Mouse (Mus musculus): ENCODE measurements around the gene Ppara. TPM values are rescaled to one million over a fixed set of nuclear protein-coding genes. Genes with fewer than 3 reads are reported as not detected.

The Ppara gene
- polyA plus RNA-seq, 1 experiment from 2014 or later, result 0.75 TPM

GRCm38 (mm10) chr15:85707458-85708030 is 27.2 kb upstream of the Ppara start:
- Histone ChIP-seq H3K27me3 (replicated peaks; ENCODE audit: low read depth, poor library complexity, severe bottlenecking) (peaks cover 68% of the 10 kb centered on the region), H3K36me3 (replicated peaks) (no peaks in the 10 kb centered on the region), H3K4me1 (peaks cover 15% of the 10 kb centered on the region), H3K9me3 (no peaks in the 10 kb centered on the region), H3K4me3 (no peak overlapping the region), H3K27ac (replicated peaks) (no peak overlapping the region)
- DNase-seq (ENCODE audit: low spot score), result no peak
- 87% methylated on average over 7 of the region's 7 CpGs for WGBS

- Histone ChIP-seq H3K27me3 (replicated peaks; ENCODE audit: low read depth, poor library complexity, severe bottlenecking) (peaks cover 69% of the 10 kb centered on the region), H3K9me3 (no peaks in the 10 kb centered on the region), H3K36me3 (replicated peaks) (no peaks in the 10 kb centered on the region), H3K4me1 (peaks cover 13% of the 10 kb centered on the region), H3K27ac (replicated peaks) (no peak overlapping the region), H3K4me3 (no peak overlapping the region)
- WGBS, result 86% methylated on average over 2 of the region's 2 CpGs
- no peak for DNase-seq (ENCODE audit: low spot score)
Measured at GRCm38 (mm10) chr15:85708217-85708616, 26.6 kb upstream of the Ppara start.

- DNase-seq (ENCODE audit: low spot score), result no peak
- H3K4me1 ChIP-seq, result peaks cover 9% of the 10 kb centered on the region
- WGBS, result 91% methylated on average over 4 of the region's 4 CpGs
- no peak overlapping the region for H3K4me3 ChIP-seq
- peaks cover 68% of the 10 kb centered on the region for H3K27me3 ChIP-seq (replicated peaks; ENCODE audit: low read depth, poor library complexity, severe bottlenecking)
- H3K27ac ChIP-seq (replicated peaks), result no peak overlapping the region
- H3K9me3 ChIP-seq, result no peaks in the 10 kb centered on the region
- no peaks in the 10 kb centered on the region for H3K36me3 ChIP-seq (replicated peaks)
Measured at GRCm38 (mm10) chr15:85708843-85709242, 25.9 kb upstream of the Ppara start.

- H3K27ac ChIP-seq (replicated peaks), result no peak overlapping the region
- H3K4me3 ChIP-seq, result no peak overlapping the region
- no peaks in the 10 kb centered on the region for H3K9me3 ChIP-seq
- peaks cover 9% of the 10 kb centered on the region for H3K4me1 ChIP-seq
- 39% methylated on average over 10 of the region's 10 CpGs for WGBS
- no peaks in the 10 kb centered on the region for H3K36me3 ChIP-seq (replicated peaks)
- peaks cover 65% of the 10 kb centered on the region for H3K27me3 ChIP-seq (replicated peaks; ENCODE audit: low read depth, poor library complexity, severe bottlenecking)
- peak; percentile 77 for DNase-seq (ENCODE audit: low spot score)
Measured at GRCm38 (mm10) chr15:85709268-85709973, 25.4 kb upstream of the Ppara start.

- WGBS, result 0% methylated on average over 8 of the region's 8 CpGs
- H3K36me3 ChIP-seq (replicated peaks), result no peaks in the 10 kb centered on the region
- peaks cover 59% of the 10 kb centered on the region for H3K27me3 ChIP-seq (replicated peaks; ENCODE audit: low read depth, poor library complexity, severe bottlenecking)
Measured at GRCm38 (mm10) chr15:85710179-85710578, 24.6 kb upstream of the Ppara start.

GRCm38 (mm10) chr15:85710641-85711580 is 23.9 kb upstream of the Ppara start:
- Histone ChIP-seq H3K27ac (replicated peaks) (no peak overlapping the region), H3K4me3 (no peak overlapping the region), H3K36me3 (replicated peaks) (no peaks in the 10 kb centered on the region), H3K27me3 (replicated peaks; ENCODE audit: low read depth, poor library complexity, severe bottlenecking) (peaks cover 51% of the 10 kb centered on the region), H3K4me1 (peaks cover 2% of the 10 kb centered on the region; the same call in 1 of the 2 replicates), H3K9me3 (no peaks in the 10 kb centered on the region)
- DNase-seq (ENCODE audit: low spot score), result no peak
- 79% methylated on average over 17 of the region's 17 CpGs for WGBS

More at GRCm38 (mm10) chr15:85710179-85710578, 24.6 kb upstream of the Ppara start:
- no peaks in the 10 kb centered on the region for H3K9me3 ChIP-seq
- H3K27ac ChIP-seq (replicated peaks), result no peak overlapping the region
- no peak overlapping the region for H3K4me3 ChIP-seq
- peaks cover 9% of the 10 kb centered on the region for H3K4me1 ChIP-seq
- peak; percentile 81 for DNase-seq (ENCODE audit: low spot score)

GRCm38 (mm10) chr15:85712565-85713168 is 22.1 kb upstream of the Ppara start:
- Histone ChIP-seq H3K4me3 (no peak overlapping the region), H3K27me3 (replicated peaks; ENCODE audit: low read depth, poor library complexity, severe bottlenecking) (peaks cover 35% of the 10 kb centered on the region), H3K9me3 (no peaks in the 10 kb centered on the region), H3K4me1 (no peaks in the 10 kb centered on the region; the same call in 1 of the 2 replicates), H3K36me3 (replicated peaks) (no peaks in the 10 kb centered on the region), H3K27ac (replicated peaks) (no peak overlapping the region)
- WGBS, result 36% methylated on average over 5 of the region's 5 CpGs
- peak; percentile 55 for DNase-seq (ENCODE audit: low spot score)

- Histone ChIP-seq H3K27me3 (replicated peaks; ENCODE audit: low read depth, poor library complexity, severe bottlenecking) (peaks cover 38% of the 10 kb centered on the region), H3K36me3 (replicated peaks) (no peaks in the 10 kb centered on the region), H3K4me1 (no peaks in the 10 kb centered on the region; the same call in 1 of the 2 replicates), H3K4me3 (no peak overlapping the region), H3K9me3 (no peaks in the 10 kb centered on the region), H3K27ac (replicated peaks) (no peak overlapping the region)
- WGBS, result 90% methylated on average over 9 of the region's 9 CpGs
- DNase-seq (ENCODE audit: low spot score), result no peak
Measured at GRCm38 (mm10) chr15:85713417-85713816, 21.4 kb upstream of the Ppara start.

- H3K4me1 ChIP-seq, result no peaks in the 10 kb centered on the region; the same call in 1 of the 2 replicates
- H3K27me3 ChIP-seq (replicated peaks; ENCODE audit: low read depth, poor library complexity, severe bottlenecking), result peaks cover 37% of the 10 kb centered on the region
- no peaks in the 10 kb centered on the region for H3K9me3 ChIP-seq
- H3K27ac ChIP-seq (replicated peaks), result no peak overlapping the region
- WGBS, result 87% methylated on average over 3 of the region's 3 CpGs
- no peak for DNase-seq (ENCODE audit: low spot score)
- H3K36me3 ChIP-seq (replicated peaks), result no peaks in the 10 kb centered on the region
- no peak overlapping the region for H3K4me3 ChIP-seq
Measured at GRCm38 (mm10) chr15:85715059-85715458, 19.7 kb upstream of the Ppara start.

- 14% methylated on average over 7 of the region's 7 CpGs for WGBS
- DNase-seq (ENCODE audit: low spot score), result peak; percentile 82
- Histone ChIP-seq H3K27me3 (replicated peaks; ENCODE audit: low read depth, poor library complexity, severe bottlenecking) (peaks cover 28% of the 10 kb centered on the region), H3K27ac (replicated peaks) (no peak overlapping the region), H3K4me3 (no peak overlapping the region), H3K36me3 (replicated peaks) (no peaks in the 10 kb centered on the region), H3K4me1 (no peaks in the 10 kb centered on the region), H3K9me3 (no peaks in the 10 kb centered on the region)
Measured at GRCm38 (mm10) chr15:85716045-85716444, 18.7 kb upstream of the Ppara start.

GRCm38 (mm10) chr15:85716591-85716990 is 18.2 kb upstream of the Ppara start:
- Histone ChIP-seq H3K4me1 (no peaks in the 10 kb centered on the region), H3K9me3 (no peaks in the 10 kb centered on the region), H3K36me3 (replicated peaks) (no peaks in the 10 kb centered on the region), H3K4me3 (no peak overlapping the region), H3K27ac (replicated peaks) (no peak overlapping the region), H3K27me3 (replicated peaks; ENCODE audit: low read depth, poor library complexity, severe bottlenecking) (peaks cover 23% of the 10 kb centered on the region)
- WGBS, result 77% methylated on average over 5 of the region's 5 CpGs
- DNase-seq (ENCODE audit: low spot score), result no peak

GRCm38 (mm10) chr15:85717008-85717407 is 17.8 kb upstream of the Ppara start:
- no peak for DNase-seq (ENCODE audit: low spot score)
- Histone ChIP-seq H3K27me3 (replicated peaks; ENCODE audit: low read depth, poor library complexity, severe bottlenecking) (peaks cover 21% of the 10 kb centered on the region), H3K27ac (replicated peaks) (no peak overlapping the region), H3K9me3 (no peaks in the 10 kb centered on the region), H3K4me3 (no peak overlapping the region), H3K36me3 (replicated peaks) (no peaks in the 10 kb centered on the region), H3K4me1 (no peaks in the 10 kb centered on the region)
- WGBS, result 62% methylated on average over 4 of the region's 4 CpGs
